Mouse (Mus musculus) ovary, adult 10 weeks (tissue): ENCODE measurements around the gene Shisa5. TPM values are rescaled to one million over a fixed set of nuclear protein-coding genes. Genes with fewer than 3 reads are reported as not detected.

Experiments
- polyA plus RNA-seq: library from polyadenylated mRNA; stranded (reverse); fragments of 350-450 nt; fragmentation: Illumina TruSeq; extraction: RNeasy Lipid Tissue Mini Kit (QIAGEN cat#74804); gene quantifications from one replicate; pipeline ENCODE4 v1.2.3, GENCODE M21; 2014

Gene Shisa5
- 23.1 TPM for polyA plus RNA-seq

GRCm38 (mm10) chr9:109038086-109038895 lies at the start of gene Shisa5:
Gene Shisa5, plus strand, starts transcription at chr9:109038565.

GRCm38 (mm10) chr9:108991428-108992084 lies 46.8 kb upstream of the Shisa5 start, which contains the start of gene Pfkfb4:
Gene Pfkfb4, plus strand, starts transcription at chr9:108991778.

GRCm38 (mm10) chr9:109059136-109059903 lies 21.0 kb downstream of the Shisa5 start, which contains the start of gene Trex1:
Gene Trex1, minus strand, starts transcription at chr9:109059734.

GRCm38 (mm10) chr9:109073661-109074573 lies 35.6 kb downstream of the Shisa5 start, which contains the start of gene Atrip:
Gene Atrip, minus strand, starts transcription at chr9:109074124.

GRCm38 (mm10) chr9:109082124-109082800 lies 43.9 kb downstream of the Shisa5 start, which contains the start of the genes Ccdc51 and Tma7:
Gene Ccdc51, plus strand, starts transcription at chr9:109082493.
Gene Tma7, minus strand, starts transcription at chr9:109082587.

GRCm38 (mm10) chr9:109095137-109095982 lies 57.0 kb downstream of the Shisa5 start, which contains the start of gene Plxnb1:
Gene Plxnb1, plus strand, starts transcription at chr9:109095389.

Other genes starting within 250 kb of the Shisa5 start
- 0.26 TPM for gene Nckipsd, start 230.2 kb upstream of the Shisa5 start, polyA plus RNA-seq
- gene Celsr3, start 212.2 kb upstream of the Shisa5 start, polyA plus RNA-seq, result not detected
- gene Slc26a6, start 185.3 kb upstream of the Shisa5 start, polyA plus RNA-seq, result 0.46 TPM
- not detected for gene Tmem89, start 123.9 kb upstream of the Shisa5 start, polyA plus RNA-seq
- 22.6 TPM for gene Uqcrc1, start 101.9 kb upstream of the Shisa5 start, polyA plus RNA-seq
- gene Col7a1, start 85.0 kb upstream of the Shisa5 start, polyA plus RNA-seq, result not detected
- not detected for gene Ucn2, start 52.6 kb upstream of the Shisa5 start, polyA plus RNA-seq
- gene Pfkfb4, start 46.8 kb upstream of the Shisa5 start, polyA plus RNA-seq, result 0.74 TPM
- not detected for gene Trex1, start 21.2 kb downstream of the Shisa5 start, polyA plus RNA-seq
- gene Atrip, start 35.6 kb downstream of the Shisa5 start, polyA plus RNA-seq, result 11.9 TPM
- not detected for gene Ccdc51, start 43.9 kb downstream of the Shisa5 start, polyA plus RNA-seq
- 524 TPM for gene Tma7, start 44.0 kb downstream of the Shisa5 start, polyA plus RNA-seq
- 1.7 TPM for gene Plxnb1, start 56.8 kb downstream of the Shisa5 start, polyA plus RNA-seq
- gene Fbxw21, start 123.5 kb downstream of the Shisa5 start, polyA plus RNA-seq, result 48.7 TPM
- gene Fbxw13, start 157.4 kb downstream of the Shisa5 start, polyA plus RNA-seq, result 15.9 TPM
- 17.8 TPM for gene Fbxw20, start 196.2 kb downstream of the Shisa5 start, polyA plus RNA-seq
- 45.1 TPM for gene Fbxw14, start 249.1 kb downstream of the Shisa5 start, polyA plus RNA-seq